Mouse (Mus musculus) CH12.LX (cell line): ENCODE measurements at regions not wholly inside any gene's neighbourhood (a gene's known extent, or its start where the extent isn't known, plus 50 kb on each side); places are given as distances from the start of the nearest gene placed in this dataset.

Source experiments
- DNase-seq: peaks from one replicate; pipeline ENCODE4 v3.0.0-alpha.2; 2013; ENCODE audit errors: extremely low read depth
- H3K27ac ChIP-seq: 2 replicates; pipeline ENCODE4 v1.5.1; 2012; ENCODE audit warnings: low read depth, mild to moderate bottlenecking, control low read depth, moderate library complexity; ENCODE audit not compliant: insufficient read depth
- H3K27me3 ChIP-seq: replicated peaks from 2 replicates; pipeline ENCODE3; 2012; ENCODE audit warnings: inconsistent platforms
- H3K36me3 ChIP-seq, 2 experiments: replicated peaks in 1 of 2; 2 replicates each; pipeline versions ENCODE3 to v1.6.1; 2012; ENCODE audit warnings: inconsistent platforms in 1 of 2, low read length in 1 of 2, mild to moderate bottlenecking in 1 of 2, mixed read lengths in 1 of 2, moderate library complexity in 1 of 2; ENCODE audit not compliant: control insufficient read depth in 1 of 2, insufficient read depth in 1 of 2
- H3K4me1 ChIP-seq, 2 experiments: 2 replicates each; pipeline ENCODE4 v1.6.1; 2012; ENCODE audit warnings: inconsistent platforms in 1 of 2, moderate library complexity in 1 of 2; ENCODE audit not compliant: insufficient read depth in 2 of 2, control insufficient read depth in 1 of 2
- H3K4me2 ChIP-seq: 2 replicates; pipeline ENCODE4 v1.6.1; 2012; ENCODE audit warnings: low read depth, mild to moderate bottlenecking, control low read depth; ENCODE audit not compliant: poor library complexity, insufficient read depth, severe bottlenecking
- H3K4me3 ChIP-seq, 3 experiments: fragments of 150-350 bp in 1 of 3; sonication (generic) in 1 of 3; replicated peaks in 1 of 3; 2 replicates each; pipeline versions ENCODE3 to v1.5.1; 2011 to 2012; ENCODE audit warnings: low read depth in 2 of 3, low read length in 2 of 3, mild to moderate bottlenecking in 2 of 3, moderate library complexity in 2 of 3, control low read depth in 1 of 3, improper control_type of control experiment in 1 of 3, inconsistent platforms in 1 of 3, mixed read lengths in 1 of 3; ENCODE audit not compliant: poor library complexity in 1 of 3
- H3K79me2 ChIP-seq: replicated peaks from 2 replicates; pipeline ENCODE4 v1.6.1; 2012; ENCODE audit warnings: mild to moderate bottlenecking, moderate library complexity; ENCODE audit not compliant: control insufficient read depth, poor library complexity, insufficient read depth, severe bottlenecking; ENCODE audit errors: extremely low read depth
- H3K9ac ChIP-seq: 2 replicates; pipeline ENCODE4 v1.6.1; 2012; ENCODE audit warnings: low read depth, mild to moderate bottlenecking, control low read depth, moderate library complexity; ENCODE audit not compliant: insufficient read depth
- H3K9me3 ChIP-seq: replicated peaks from 2 replicates; pipeline ENCODE3; 2012; ENCODE audit warnings: low read length, inconsistent platforms, mixed read lengths
- BHLHE40 ChIP-seq: IDR thresholded peaks from 2 replicates; pipeline ENCODE4 v1.6.1; 2011; ENCODE audit warnings: mild to moderate bottlenecking, low read depth, low read length, improper control_type of control experiment
- CHD1 ChIP-seq: IDR thresholded peaks from 2 replicates; pipeline ENCODE4 v1.6.1; 2012; ENCODE audit warnings: low read depth, low read length, improper control_type of control experiment, inconsistent platforms
- CHD2 ChIP-seq: IDR thresholded peaks from 2 replicates; pipeline ENCODE4 v1.6.1; 2011; ENCODE audit warnings: low read length, improper control_type of control experiment
- E2F4 ChIP-seq: IDR thresholded peaks from 2 replicates; pipeline ENCODE4 v1.6.1; 2011; ENCODE audit warnings: low read depth, low read length, improper control_type of control experiment; ENCODE audit not compliant: insufficient replicate concordance
- ELF1 ChIP-seq: IDR thresholded peaks from 2 replicates; pipeline ENCODE4 v1.6.1; 2014; ENCODE audit warnings: low read depth, mild to moderate bottlenecking, inconsistent platforms, low read length, improper control_type of control experiment
- EP300 ChIP-seq: IDR thresholded peaks from 2 replicates; pipeline ENCODE4 v1.6.1; 2011; ENCODE audit warnings: low read length, improper control_type of control experiment
- ETS1 ChIP-seq: conservative IDR thresholded peaks from 2 replicates; pipeline ENCODE4 v1.6.1; 2012; ENCODE audit warnings: low read depth, mild to moderate bottlenecking, inconsistent platforms, low read length, improper control_type of control experiment, moderate library complexity
- GABPA ChIP-seq: IDR thresholded peaks from 2 replicates; pipeline ENCODE4 v1.6.1; 2012; ENCODE audit warnings: low read depth, low read length, improper control_type of control experiment, inconsistent platforms; ENCODE audit not compliant: insufficient replicate concordance
- HCFC1 ChIP-seq: IDR thresholded peaks from 2 replicates; pipeline ENCODE4 v1.6.1; 2012; ENCODE audit warnings: low read depth, mild to moderate bottlenecking, inconsistent platforms, low read length, improper control_type of control experiment
- IRF4 ChIP-seq: IDR thresholded peaks from 2 replicates; pipeline ENCODE4 v1.6.1; 2014; ENCODE audit warnings: low read depth, mild to moderate bottlenecking, inconsistent platforms, low read length, improper control_type of control experiment
- KAT2A ChIP-seq: IDR thresholded peaks from 2 replicates; pipeline ENCODE4 v1.6.1; 2012; ENCODE audit warnings: low read length, improper control_type of control experiment, inconsistent platforms; ENCODE audit not compliant: insufficient replicate concordance
- MAFK ChIP-seq: IDR thresholded peaks from 2 replicates; pipeline ENCODE4 v1.6.1; 2011; ENCODE audit warnings: low read length, improper control_type of control experiment; ENCODE audit not compliant: insufficient replicate concordance
- MAX ChIP-seq: IDR thresholded peaks from 2 replicates; pipeline ENCODE4 v1.6.1; 2011; ENCODE audit warnings: low read length, improper control_type of control experiment
- MAZ ChIP-seq: IDR thresholded peaks from 2 replicates; pipeline ENCODE4 v1.6.1; 2012; ENCODE audit warnings: low read depth, mild to moderate bottlenecking, inconsistent platforms, low read length, improper control_type of control experiment, moderate library complexity
- MEF2A ChIP-seq: IDR thresholded peaks from 2 replicates; pipeline ENCODE4 v1.6.1; 2014; ENCODE audit warnings: low read depth, mild to moderate bottlenecking, inconsistent platforms, low read length, improper control_type of control experiment, borderline replicate concordance
- MXI1 ChIP-seq: IDR thresholded peaks from 2 replicates; pipeline ENCODE4 v1.6.1; 2011; ENCODE audit warnings: mild to moderate bottlenecking, low read depth, low read length, improper control_type of control experiment
- MYC ChIP-seq: IDR thresholded peaks from 2 replicates; pipeline ENCODE4 v1.6.1; 2011; ENCODE audit warnings: low read depth, mild to moderate bottlenecking, improper control_type of control experiment, low read length
- NRF1 ChIP-seq: IDR thresholded peaks from 2 replicates; pipeline ENCODE4 v1.6.1; 2014; ENCODE audit warnings: low read depth, mild to moderate bottlenecking, inconsistent platforms, low read length, improper control_type of control experiment, moderate library complexity
- POLR2AphosphoS2 ChIP-seq: IDR thresholded peaks from 2 replicates; pipeline ENCODE4 v1.6.1; 2011; ENCODE audit warnings: low read depth, low read length, improper control_type of control experiment
- SIN3A ChIP-seq: IDR thresholded peaks from 2 replicates; pipeline ENCODE4 v1.6.1; 2012; ENCODE audit warnings: low read length, improper control_type of control experiment, inconsistent platforms
- SMC3 ChIP-seq: IDR thresholded peaks from 2 replicates; pipeline ENCODE4 v1.6.1; 2011; ENCODE audit warnings: low read depth, low read length, improper control_type of control experiment
- TCF12 ChIP-seq: IDR thresholded peaks from 2 replicates; pipeline ENCODE4 v1.6.1; 2014; ENCODE audit warnings: low read depth, mild to moderate bottlenecking, inconsistent platforms, low read length, improper control_type of control experiment
- UBTF ChIP-seq: IDR thresholded peaks from 2 replicates; pipeline ENCODE4 v1.6.1; 2012; ENCODE audit warnings: low read depth, mild to moderate bottlenecking, inconsistent platforms, low read length, improper control_type of control experiment, moderate library complexity
- USF2 ChIP-seq: conservative IDR thresholded peaks from 2 replicates; pipeline ENCODE4 v1.6.1; 2011; ENCODE audit warnings: low read depth, low read length, improper control_type of control experiment
- ZC3H11A ChIP-seq: IDR thresholded peaks from 2 replicates; pipeline ENCODE4 v1.6.1; 2012; ENCODE audit warnings: low read depth, mild to moderate bottlenecking, inconsistent platforms, low read length, improper control_type of control experiment
- ZKSCAN1 ChIP-seq: IDR thresholded peaks from 2 replicates; pipeline ENCODE4 v1.6.1; 2012; ENCODE audit warnings: low read depth, inconsistent platforms, low read length, improper control_type of control experiment, borderline replicate concordance
- ZMIZ1 ChIP-seq: IDR thresholded peaks from 2 replicates; pipeline ENCODE4 v1.6.1; 2012; ENCODE audit warnings: low read depth, mild to moderate bottlenecking, inconsistent platforms, low read length, improper control_type of control experiment
- ZNF384 ChIP-seq: IDR thresholded peaks from 2 replicates; pipeline ENCODE4 v1.6.1; 2012; ENCODE audit warnings: low read depth, low read length, improper control_type of control experiment, inconsistent platforms
- dilution Hi-C: fragments of 300-500 bp; cut with MboI; formaldehyde crosslinking; loops from 2 replicates; pipeline ENCODE4 v1.14.3; 2020; ENCODE audit warnings: low sequenced_read_pairs; ENCODE audit not compliant: extremely low pct_unique_long_range_greater_than_20kb, extremely low pct_ligation_motif_present
- in situ Hi-C: fragments of 300-500 bp; cut with MboI; formaldehyde crosslinking; loops from 3 replicates; pipeline ENCODE4 v1.14.3; 2019; ENCODE audit warnings: low sequenced_read_pairs, low pct_ligation_motif_present, low pct_unique_long_range_greater_than_20kb, mixed read lengths

GRCm38 (mm10) chr12:16008261-16008660 lies 191.5 kb upstream of the Trib2 start (continued):
- TF ChIP-seq MAFK (peak; percentile 61; the same call in 1 of the 2 replicates), ELF1 (0 out of 2 replicates have a peak, but pooled peaks have one; percentile 12), TCF12 (peak; percentile 97), MAX (peak; percentile 38; the same call in 1 of the 2 replicates)

GRCm38 (mm10) chr12:16006688-16007087 lies 190.0 kb upstream of the Trib2 start:
- peak; percentile 41 for DNase-seq
- H3K27me3 ChIP-seq, result no peaks in the 10 kb centered on the region
- H3K27ac ChIP-seq, result no peak overlapping the region
- H3K36me3 ChIP-seq, result no peaks in the 10 kb centered on the region
- H3K4me1 ChIP-seq, result peaks cover 12 to 40% of the 10 kb centered on the region in 2 experiments; a peak in 3 of 4 replicates
- in situ Hi-C loops, result loop anchor here (5.0 kb wide), 1 partner anchor 189 kb away; the partner anchor contains the start of gene Trib2
- no peaks in the 10 kb centered on the region for H3K79me2 ChIP-seq
- no peaks in the 10 kb centered on the region for H3K9me3 ChIP-seq
- no peak overlapping the region for H3K4me2 ChIP-seq
- dilution Hi-C loops, result no loop called here
- TF ChIP-seq IRF4 (no peak), MXI1 (no peak), ZMIZ1 (no peak), CHD2 (no peak), CHD1 (no peak), MYC (no peak), E2F4 (no peak), MEF2A (peak; percentile 75), USF2 (no peak), HCFC1 (no peak), SIN3A (no peak), UBTF (no peak), BHLHE40 (peak; percentile 63), EP300 (peak; percentile 69), MAX (peak; percentile 35; the same call in 1 of the 2 replicates), POLR2AphosphoS2 (no peak), MAFK (0 out of 2 replicates have a peak, but pooled peaks have one; percentile 41), TCF12 (no peak), ZKSCAN1 (no peak), GABPA (no peak), ETS1 (peak; percentile 60; the same call in 1 of the 2 replicates), ZNF384 (no peak), MAZ (no peak), KAT2A (no peak), SMC3 (no peak), NRF1 (no peak), ZC3H11A (no peak)
- TF ChIP-seq, all 38 proteins: peak for 6
- H3K4me3 ChIP-seq, result no peak overlapping the region
- no peak overlapping the region for H3K9ac ChIP-seq
